Mouse (Mus musculus): ENCODE measurements around the gene Thap4. TPM values are rescaled to one million over a fixed set of nuclear protein-coding genes. Genes with fewer than 3 reads are reported as not detected.
"Not testable (repeated sequence)": the region's sequence is repeated elsewhere in the genome, so short reads cannot be mapped to it uniquely, and the experiment has no call there.

Thap4 gene
- total RNA-seq, 2 experiments from 2014 or later, result 42.0 to 44.4 TPM

GRCm38 (mm10) chr1:93767600-93767999, 12.9 kb upstream of the Thap4 start:
- Histone ChIP-seq H3K4me3 (no peak overlapping the region), H3K27ac (no peak overlapping the region)
- DNase-seq (ENCODE audit: extremely low spot score in 1 of 2, low spot score in 2 of 2), result no peak
- intact Hi-C loops (cut with DNase I), result no loop called here
- TF ChIP-seq CTCF (IDR thresholded peaks at IDR 0.05), result no peak

- H3K4me3 ChIP-seq, result no peak overlapping the region
- no peak overlapping the region for H3K27ac ChIP-seq
- TF ChIP-seq CTCF (IDR thresholded peaks at IDR 0.05), result no peak
- no peak for DNase-seq (ENCODE audit: extremely low spot score in 1 of 2, low spot score in 2 of 2)
- intact Hi-C loops (cut with DNase I), result no loop called here
Observed at GRCm38 (mm10) chr1:93764871-93765591, 10.4 kb upstream of the Thap4 start.

DNA sequence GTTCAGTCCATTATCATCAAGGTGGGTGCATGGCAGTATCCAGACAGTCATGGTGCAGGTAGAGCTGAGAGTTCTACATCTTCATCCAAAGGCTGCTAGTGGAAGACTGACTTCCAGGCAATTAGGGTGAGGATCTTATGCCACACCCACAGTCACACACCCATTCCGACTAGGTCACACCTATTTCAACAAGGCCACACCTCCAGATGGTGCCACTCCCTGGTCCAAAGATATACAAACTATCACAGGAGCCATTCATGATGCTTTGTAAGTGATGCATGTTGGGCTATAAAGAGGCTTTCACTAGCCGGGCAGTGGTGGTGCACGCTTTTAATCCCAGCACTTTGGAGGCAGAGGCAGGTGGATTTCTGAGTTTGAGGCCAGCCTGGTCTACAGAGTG, 8.9 kb upstream of the Thap4 start:
- DNase-seq (ENCODE audit: extremely low spot score in 1 of 2, low spot score in 2 of 2); H3K27ac ChIP-seq; intact Hi-C loops (cut with DNase I); H3K4me3 ChIP-seq: not testable (repeated sequence)

DNA sequence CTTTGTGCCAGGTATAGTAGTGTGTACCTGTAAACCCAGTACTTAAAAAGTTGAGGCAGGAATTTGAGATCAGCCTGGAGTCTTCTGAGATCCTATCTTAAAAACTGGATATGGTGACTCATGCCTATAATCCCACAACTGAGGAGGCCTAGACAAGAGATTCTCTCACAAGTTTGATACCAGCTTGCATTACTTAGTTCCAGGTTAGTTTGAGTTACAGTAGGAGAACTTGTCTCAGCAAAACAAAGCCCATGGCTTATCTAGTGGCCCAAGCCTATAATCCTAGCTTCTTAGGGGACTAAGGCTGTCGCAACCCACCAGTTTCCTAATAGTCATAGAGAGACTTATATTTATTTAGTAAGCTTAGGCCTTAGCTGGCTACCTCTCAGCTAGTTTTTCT, 5.4 kb upstream of the Thap4 start:
- DNase-seq (ENCODE audit: extremely low spot score in 1 of 2, low spot score in 2 of 2), result no peak
- Histone ChIP-seq H3K4me3 (no peak overlapping the region), H3K27ac (no peak overlapping the region)
- no peak for TF ChIP-seq CTCF (IDR thresholded peaks at IDR 0.05)
- intact Hi-C loops (cut with DNase I), result no loop called here

DNA sequence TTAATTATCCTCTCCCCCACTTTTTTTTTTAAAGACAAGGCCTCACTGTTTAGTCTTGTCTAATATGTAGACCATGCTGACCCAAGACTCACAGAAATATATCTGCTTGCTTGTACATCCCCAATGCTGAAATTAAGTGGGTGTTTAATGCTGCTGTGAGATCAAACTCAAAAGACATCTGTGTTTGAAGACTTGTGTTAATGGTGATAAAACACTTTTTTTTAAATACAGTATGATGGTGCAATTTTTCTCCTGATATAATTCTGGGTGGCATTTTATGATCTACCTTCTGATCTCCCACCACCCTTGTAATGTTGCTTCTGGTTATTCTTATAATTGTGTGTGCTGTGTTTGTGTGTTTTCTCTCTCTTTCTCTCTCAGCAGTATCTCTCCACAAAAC, 1.5 kb upstream of the Thap4 start:
- DNase-seq (ENCODE audit: extremely low spot score in 1 of 2, low spot score in 2 of 2), result no peak
- intact Hi-C loops (cut with DNase I), result no loop called here
- Histone ChIP-seq H3K4me3 (no peak overlapping the region), H3K27ac (no peak overlapping the region)
- TF ChIP-seq CTCF (IDR thresholded peaks at IDR 0.05), result no peak

- no peak for TF ChIP-seq CTCF (IDR thresholded peaks at IDR 0.05)
- no peak for DNase-seq (ENCODE audit: extremely low spot score in 1 of 2, low spot score in 2 of 2)
- Histone ChIP-seq H3K4me3 (peak overlapping the region; percentile 99), H3K27ac (no peak overlapping the region)
- intact Hi-C loops (cut with DNase I), result loop anchor here (2.0 kb wide), 2 partner anchors 47 to 277 kb away; partner anchors contain the start of genes Hdlbp and Ing5
Observed at GRCm38 (mm10) chr1:93755618-93756017, 954 bp upstream of the Thap4 start.

GRCm38 (mm10) chr1:93755291-93755610, 587 bp upstream of the Thap4 start:
- peak overlapping the region; percentile 77 for H3K27ac ChIP-seq
- intact Hi-C loops (cut with DNase I), result loop anchor here (2.0 kb wide), 2 partner anchors 48 to 276 kb away; partner anchors contain the start of genes Hdlbp and Ing5
- no peak for TF ChIP-seq CTCF (IDR thresholded peaks at IDR 0.05)
- DNase-seq (ENCODE audit: extremely low spot score in 1 of 2, low spot score in 2 of 2), result no peak
- H3K4me3 ChIP-seq, result peak overlapping the region; percentile 99

GRCm38 (mm10) chr1:93753911-93754572, 622 bp downstream of the Thap4 start:
- intact Hi-C loops (cut with DNase I), result loop anchor here (1.0 to 2.0 kb wide), 3 partner anchors 49 to 275 kb away; partner anchors contain the start of genes Hdlbp and Ing5
- peak in 1 of 2 experiments; percentile 20 for DNase-seq (ENCODE audit: extremely low spot score in 1 of 2, low spot score in 2 of 2)
- Histone ChIP-seq H3K4me3 (peak overlapping the region; percentile 99), H3K27ac (peak overlapping the region; percentile 73)
- no peak for TF ChIP-seq CTCF (IDR thresholded peaks at IDR 0.05)

DNA sequence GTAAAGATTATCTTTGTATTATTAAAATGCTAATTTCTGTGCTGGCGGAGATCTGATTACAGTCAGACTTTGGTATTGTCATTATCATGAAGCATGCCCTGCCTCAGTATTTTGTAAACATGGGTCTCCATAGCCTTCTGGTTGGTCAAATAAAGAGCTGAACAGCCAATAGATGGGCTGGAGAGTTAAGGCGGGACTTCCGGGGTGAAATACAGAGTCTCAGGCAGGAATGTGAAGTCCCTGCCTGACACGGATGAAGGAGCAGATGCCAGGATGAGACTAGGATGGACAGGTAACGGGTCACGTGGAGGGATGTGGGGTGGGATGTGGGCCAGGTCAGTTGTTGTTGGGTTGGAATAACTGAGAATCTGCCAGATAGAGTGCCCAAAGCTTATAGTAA, 3.4 kb downstream of the Thap4 start, which contains the start of gene Atg4b:
TSS of gene Atg4b (plus strand) at position 211 of the 400 bp plus-strand sequence.
- intact Hi-C loops (cut with DNase I), result no loop called here
- Histone ChIP-seq H3K27ac (no peak within 1 kb of the TSS), H3K4me3 (no peak within 1 kb of the TSS)
- no peak for TF ChIP-seq CTCF (IDR thresholded peaks at IDR 0.05)
- DNase-seq (ENCODE audit: extremely low spot score in 1 of 2, low spot score in 2 of 2), result no peak

DNA sequence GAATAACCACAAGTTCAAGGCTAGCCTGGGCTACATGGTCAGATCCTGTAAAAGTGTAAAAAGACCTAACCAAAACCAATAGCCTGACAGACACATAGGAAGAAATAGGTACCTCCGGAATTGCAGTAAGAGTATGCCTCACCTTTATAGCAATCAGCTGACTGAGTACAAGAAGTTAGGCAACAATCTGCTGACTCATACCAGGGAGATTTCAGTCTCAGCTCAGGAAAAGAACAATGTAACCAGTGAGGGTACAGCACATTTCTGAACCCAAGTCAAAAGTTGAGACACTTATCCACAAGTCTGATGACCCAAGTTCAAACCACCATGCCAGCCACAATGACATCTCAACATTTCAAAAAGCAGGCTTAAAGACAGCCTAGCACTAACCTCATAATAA, 6.1 kb downstream of the Thap4 start:
- no peak overlapping the region for H3K27ac ChIP-seq
- intact Hi-C loops (cut with DNase I), result no loop called here
- TF ChIP-seq CTCF (IDR thresholded peaks at IDR 0.05), result no peak
- no peak for DNase-seq (ENCODE audit: extremely low spot score in 1 of 2, low spot score in 2 of 2)
- no peak overlapping the region for H3K4me3 ChIP-seq

- Histone ChIP-seq H3K4me3 (no peak overlapping the region), H3K27ac (no peak overlapping the region)
- TF ChIP-seq CTCF (IDR thresholded peaks at IDR 0.05), result no peak
- intact Hi-C loops (cut with DNase I), result no loop called here
- DNase-seq (ENCODE audit: extremely low spot score in 1 of 2, low spot score in 2 of 2), result no peak
Observed at GRCm38 (mm10) chr1:93746179-93746578, 8.5 kb downstream of the Thap4 start.

GRCm38 (mm10) chr1:93742910-93743309, 11.8 kb downstream of the Thap4 start:
- peak; percentile 25 for TF ChIP-seq CTCF (IDR thresholded peaks at IDR 0.05)
- DNase-seq (ENCODE audit: extremely low spot score in 1 of 2, low spot score in 2 of 2), result no peak
- intact Hi-C loops (cut with DNase I), result no loop called here
- H3K4me3 ChIP-seq, result no peak overlapping the region
- no peak overlapping the region for H3K27ac ChIP-seq

Measured in left cerebral cortex, adult 2 months (tissue).